Mouse (Mus musculus): ENCODE results near the gene Ttc4. TPM values are rescaled to one million over a fixed set of nuclear protein-coding genes. Genes with fewer than 3 reads are reported as not detected.

The Ttc4 gene
- polyA plus RNA-seq, 1 experiment from 2014 or later = 63.7 TPM

GRCm38 (mm10) chr4:106645797-106646196 lies 32.9 kb downstream of the Ttc4 start:
- ATAC-seq (replicated peaks; ENCODE audit: low FRiP score, low read depth) (no peak), DNase-seq (ENCODE audit: low spot score) (no peak)
- no peak overlapping the region for H3K27ac ChIP-seq
- H3K27me3 ChIP-seq (ENCODE audit: insufficient read depth, low read length) = no peaks in the 10 kb centered on the region
- no peak overlapping the region for H3K4me3 ChIP-seq (replicated peaks; ENCODE audit: low read depth, low read length)
- no peaks in the 10 kb centered on the region for H3K36me3 ChIP-seq (ENCODE audit: insufficient read depth, low read length)
- WGBS = 70% methylated on average over 5 of the region's 5 CpGs
- no peak overlapping the region for H3K9ac ChIP-seq (ENCODE audit: low read depth, low read length)
- TF ChIP-seq CTCF (IDR thresholded peaks at IDR 0.05; ENCODE audit: low read depth) = no peak
- H3K4me2 ChIP-seq (ENCODE audit: low read length) = no peak overlapping the region
- peaks cover 27% of the 10 kb centered on the region for H3K4me1 ChIP-seq (replicated peaks; ENCODE audit: insufficient read depth, low read length)
- no peaks in the 10 kb centered on the region for H3K9me3 ChIP-seq (replicated peaks; ENCODE audit: low read length)

- Histone ChIP-seq H3K9me3 (replicated peaks; ENCODE audit: low read length) (no peaks in the 10 kb centered on the region), H3K4me2 (ENCODE audit: low read length) (no peak overlapping the region), H3K27me3 (ENCODE audit: insufficient read depth, low read length) (no peaks in the 10 kb centered on the region), H3K9ac (ENCODE audit: low read depth, low read length) (no peak overlapping the region), H3K27ac (peak overlapping the region; percentile 60; the same call in 1 of the 2 replicates), H3K36me3 (ENCODE audit: insufficient read depth, low read length) (no peaks in the 10 kb centered on the region), H3K4me3 (replicated peaks; ENCODE audit: low read depth, low read length) (no peak overlapping the region), H3K4me1 (replicated peaks; ENCODE audit: insufficient read depth, low read length) (peaks cover 23% of the 10 kb centered on the region)
- DNase-seq (ENCODE audit: low spot score) (no peak), ATAC-seq (replicated peaks; ENCODE audit: low FRiP score, low read depth) (no peak)
- WGBS = 29% methylated on average over 6 of the region's 6 CpGs
- TF ChIP-seq CTCF (IDR thresholded peaks at IDR 0.05; ENCODE audit: low read depth) = no peak
These were observed 34.5 kb downstream of the Ttc4 start for GRCm38 (mm10) chr4:106644218-106644610.

GRCm38 (mm10) chr4:106643483-106644217 lies 35.1 kb downstream of the Ttc4 start:
- Histone ChIP-seq H3K4me2 (ENCODE audit: low read length) (no peak overlapping the region), H3K4me1 (replicated peaks; ENCODE audit: insufficient read depth, low read length) (peaks cover 23% of the 10 kb centered on the region), H3K27me3 (ENCODE audit: insufficient read depth, low read length) (no peaks in the 10 kb centered on the region), H3K9me3 (replicated peaks; ENCODE audit: low read length) (no peaks in the 10 kb centered on the region), H3K36me3 (ENCODE audit: insufficient read depth, low read length) (no peaks in the 10 kb centered on the region), H3K9ac (ENCODE audit: low read depth, low read length) (no peak overlapping the region), H3K4me3 (replicated peaks; ENCODE audit: low read depth, low read length) (no peak overlapping the region), H3K27ac (peak overlapping the region; percentile 60)
- ATAC-seq (replicated peaks; ENCODE audit: low FRiP score, low read depth) (peak; percentile 37), DNase-seq (ENCODE audit: low spot score) (peak; percentile 74)
- 2% methylated on average over 8 of the region's 8 CpGs for WGBS
- TF ChIP-seq CTCF (IDR thresholded peaks at IDR 0.05; ENCODE audit: low read depth) = no peak

GRCm38 (mm10) chr4:106634086-106634479 lies 44.7 kb downstream of the Ttc4 start:
- no peak for DNase-seq (ENCODE audit: low spot score)
- peaks cover 8% of the 10 kb centered on the region for H3K4me1 ChIP-seq (replicated peaks; ENCODE audit: insufficient read depth, low read length)
- H3K4me2 ChIP-seq (ENCODE audit: low read length) = no peak overlapping the region

GRCm38 (mm10) chr4:106633281-106634085 lies 45.3 kb downstream of the Ttc4 start:
- Histone ChIP-seq H3K4me1 (replicated peaks; ENCODE audit: insufficient read depth, low read length) (peaks cover 11% of the 10 kb centered on the region), H3K36me3 (ENCODE audit: insufficient read depth, low read length) (no peaks in the 10 kb centered on the region), H3K9me3 (replicated peaks; ENCODE audit: low read length) (no peaks in the 10 kb centered on the region), H3K27ac (peak overlapping the region; percentile 70), H3K9ac (ENCODE audit: low read depth, low read length) (no peak overlapping the region), H3K27me3 (ENCODE audit: insufficient read depth, low read length) (no peaks in the 10 kb centered on the region), H3K4me3 (replicated peaks; ENCODE audit: low read depth, low read length) (no peak overlapping the region), H3K4me2 (ENCODE audit: low read length) (no peak overlapping the region)
- WGBS = 15% methylated on average over 8 of the region's 8 CpGs
- DNase-seq (ENCODE audit: low spot score) = peak; percentile 90
- TF ChIP-seq CTCF (IDR thresholded peaks at IDR 0.05; ENCODE audit: low read depth) = no peak
- peak; percentile 62 for ATAC-seq (replicated peaks; ENCODE audit: low FRiP score, low read depth)

More at GRCm38 (mm10) chr4:106634086-106634479, 44.7 kb downstream of the Ttc4 start:
- Histone ChIP-seq H3K27ac (peak overlapping the region; percentile 70), H3K4me3 (replicated peaks; ENCODE audit: low read depth, low read length) (no peak overlapping the region), H3K36me3 (ENCODE audit: insufficient read depth, low read length) (no peaks in the 10 kb centered on the region), H3K27me3 (ENCODE audit: insufficient read depth, low read length) (no peaks in the 10 kb centered on the region), H3K9me3 (replicated peaks; ENCODE audit: low read length) (no peaks in the 10 kb centered on the region), H3K9ac (ENCODE audit: low read depth, low read length) (no peak overlapping the region)
- 0 out of 2 replicates have a peak, but pooled peaks have one; percentile 25 for ATAC-seq (replicated peaks; ENCODE audit: low FRiP score, low read depth)
- TF ChIP-seq CTCF (IDR thresholded peaks at IDR 0.05; ENCODE audit: low read depth) = no peak
- 38% methylated on average over 9 of the region's 9 CpGs for WGBS

- no peaks in the 10 kb centered on the region for H3K36me3 ChIP-seq (ENCODE audit: insufficient read depth, low read length)
- H3K4me2 ChIP-seq (ENCODE audit: low read length) = no peak overlapping the region
- no peak overlapping the region for H3K4me3 ChIP-seq (replicated peaks; ENCODE audit: low read depth, low read length)
- 15% methylated on average over 2 of the region's 3 CpGs for WGBS
- no peaks in the 10 kb centered on the region for H3K27me3 ChIP-seq (ENCODE audit: insufficient read depth, low read length)
- no peak overlapping the region for H3K9ac ChIP-seq (ENCODE audit: low read depth, low read length)
- DNase-seq (ENCODE audit: low spot score) (no peak), ATAC-seq (replicated peaks; ENCODE audit: low FRiP score, low read depth) (no peak)
- H3K9me3 ChIP-seq (replicated peaks; ENCODE audit: low read length) = no peaks in the 10 kb centered on the region
- H3K4me1 ChIP-seq (replicated peaks; ENCODE audit: insufficient read depth, low read length) = peaks cover 11% of the 10 kb centered on the region
- no peak for TF ChIP-seq CTCF (IDR thresholded peaks at IDR 0.05; ENCODE audit: low read depth)
- H3K27ac ChIP-seq = peak overlapping the region; percentile 42; the same call in 1 of the 2 replicates
These were observed 46.4 kb downstream of the Ttc4 start for GRCm38 (mm10) chr4:106632313-106632712.
